18 mouse cellular contexts compared by ENCODE assay signal in the genomic region with DNA sequence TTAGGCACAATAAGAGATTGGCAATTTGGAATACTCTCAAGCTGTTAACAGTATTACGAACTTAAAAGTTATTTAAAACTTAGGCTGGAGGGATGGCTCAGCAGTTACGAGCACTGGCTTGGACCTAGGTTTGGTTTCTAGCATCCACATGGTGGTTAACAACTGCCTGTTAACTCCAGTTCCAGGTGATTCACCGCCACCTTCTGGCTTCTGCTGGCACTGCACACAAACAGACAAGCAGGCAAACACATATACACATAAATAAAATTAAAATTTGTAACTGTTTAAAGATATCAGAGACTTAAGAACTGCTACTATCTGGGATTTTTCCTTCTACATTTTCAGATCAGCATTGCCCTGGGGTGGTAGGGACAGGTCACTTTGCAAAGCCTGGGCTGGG. TPM values are rescaled to one million over a fixed set of nuclear protein-coding genes. Genes with fewer than 3 reads are reported as not detected.
DNase-seq lines count a peak whose midpoint lies in the region; ATAC-seq and TF ChIP-seq lines count a peak whose summit lies in the region.
"Had no signal": no experiment of that assay in that cellular context is flagged by ENCODE, and none has a peak within 500 bp of the region (broad histone marks: within the 10 kb centered on the region; RNA-seq: fewer than 3 reads in every experiment).

No protein-coding gene starts in this region.

- no peaks in the 10 kb centered on the region for H3K36me3 ChIP-seq in kidney, adult 2 months (ENCODE audit: control insufficient read depth, insufficient read depth, low read length)
- no peaks in the 10 kb centered on the region for H3K36me3 ChIP-seq in kidney, embryonic 14.5 days (ENCODE audit: control insufficient read depth, insufficient read depth, low read length)
- no peaks in the 10 kb centered on the region for H3K36me3 ChIP-seq in lung, embryonic 14.5 days (ENCODE audit: insufficient read depth)
- H3K36me3 ChIP-seq in E14TG2a.4 (ENCODE audit: insufficient read depth, low read length) = no peaks in the 10 kb centered on the region
- H3K36me3 ChIP-seq: G1E; liver, embryonic 15.5 days had no signal

- no peak overlapping the region for H3K27ac ChIP-seq in kidney, adult 2 months (ENCODE audit: insufficient read depth, low read depth, low read length)
- H3K27ac ChIP-seq in kidney, embryonic 14.5 days (ENCODE audit: low read depth, low read length) = no peak overlapping the region
- H3K27ac ChIP-seq in lung, embryonic 14.5 days (ENCODE audit: low read depth) = no peak overlapping the region
- H3K27ac ChIP-seq in bone marrow, adult 2 months (ENCODE audit: control insufficient read depth, insufficient read depth, low read depth, low read length, poor library complexity) = no peak overlapping the region
- H3K27ac ChIP-seq: forebrain, embryonic 13.5 days; liver, embryonic 15.5 days had no signal

- peak; percentile 26; the same call in 1 of the 2 replicates for TF ChIP-seq CTCF in kidney, adult 2 months (conservative IDR thresholded peaks at IDR 0.05; ENCODE audit: insufficient read depth, insufficient read length, low read depth, low read length)
- TF ChIP-seq CTCF in lung, embryonic 14.5 days (IDR thresholded peaks at IDR 0.05; ENCODE audit: low read depth) = peak; percentile 44; the same call in 1 of the 2 replicates
- TF ChIP-seq CTCF in E14TG2a.4 (conservative IDR thresholded peaks at IDR 0.05; ENCODE audit: low read length) = peak; percentile 52
- TF ChIP-seq CTCF in bone marrow, adult 2 months (IDR thresholded peaks at IDR 0.05; ENCODE audit: control insufficient read depth, insufficient read depth, low read length) = peak; percentile 40; the same call in 1 of the 2 replicates

- 90% methylated on average over 3 of the region's 3 CpGs for WGBS in kidney, adult 2 months
- WGBS in kidney, embryonic 14.5 days = 87% methylated on average over 3 of the region's 3 CpGs
- WGBS in lung, embryonic 14.5 days = 90% methylated on average over 3 of the region's 3 CpGs
- WGBS in bone marrow, adult 2 months = 85% methylated on average over 3 of the region's 3 CpGs

- H3K9ac ChIP-seq in kidney, embryonic 14.5 days (ENCODE audit: low read depth, low read length) = no peak overlapping the region
- no peak overlapping the region for H3K9ac ChIP-seq in lung, embryonic 14.5 days
- H3K9ac ChIP-seq: forebrain, embryonic 13.5 days; liver, embryonic 15.5 days had no signal

- H3K27me3 ChIP-seq in kidney, adult 2 months (replicated peaks; ENCODE audit: control insufficient read depth, insufficient read depth, low read length) = no peaks in the 10 kb centered on the region
- H3K27me3 ChIP-seq in kidney, embryonic 14.5 days (ENCODE audit: control insufficient read depth, insufficient read depth, low read length) = no peaks in the 10 kb centered on the region
- no peaks in the 10 kb centered on the region for H3K27me3 ChIP-seq in lung, embryonic 14.5 days (ENCODE audit: insufficient read depth, low read length)
- H3K27me3 ChIP-seq in E14TG2a.4 (ENCODE audit: insufficient read depth, low read length) = no peaks in the 10 kb centered on the region; the same call in 1 of the 2 replicates
- H3K27me3 ChIP-seq: forebrain, embryonic 13.5 days; liver, embryonic 15.5 days had no signal

- H3K4me3 ChIP-seq in kidney, adult 2 months (ENCODE audit: insufficient read depth, low read depth, low read length) = no peak overlapping the region
- H3K4me3 ChIP-seq in kidney, embryonic 14.5 days (ENCODE audit: low read length) = no peak overlapping the region
- H3K4me3 ChIP-seq in lung, embryonic 14.5 days (ENCODE audit: low read depth, low read length) = no peak overlapping the region
- H3K4me3 ChIP-seq in E14TG2a.4 (replicated peaks; ENCODE audit: low read length) = no peak overlapping the region
- no peak overlapping the region for H3K4me3 ChIP-seq in bone marrow, adult 2 months (replicated peaks; ENCODE audit: control insufficient read depth, low read depth, low read length)
- H3K4me3 ChIP-seq: forebrain, embryonic 13.5 days; liver, embryonic 15.5 days; megakaryocyte, embryonic 14.5 days had no signal

- DNase-seq in kidney, adult 2 months = no peak
- DNase-seq in lung, embryonic 14.5 days = no peak
- DNase-seq in lung, postnatal 10 days = no peak
- DNase-seq in heart, adult 11 months = no peak
- DNase-seq in right cerebral cortex, postnatal 10 days (ENCODE audit: low spot score in 2 of 2) = no peak
- DNase-seq: adrenal gland, postnatal 36 days; thymus, adult 18-20 months had no signal

- TF ChIP-seq POLR2A in kidney, adult 2 months (IDR thresholded peaks at IDR 0.05; ENCODE audit: low read depth, low read length) = no peak
- TF ChIP-seq POLR2A in bone marrow, adult 2 months (IDR thresholded peaks at IDR 0.05; ENCODE audit: borderline replicate concordance, control insufficient read depth, low read depth, low read length) = no peak

- ATAC-seq in kidney, embryonic 14.5 days (ENCODE audit: low FRiP score, low TSS enrichment) = no peak
- no peak for ATAC-seq in lung, embryonic 14.5 days (ENCODE audit: insufficient read depth)
- ATAC-seq: activated CD4-positive, CD25-positive, alpha-beta regulatory T cell, adult 4 months; forebrain, embryonic 13.5 days; inflammation-experienced regulatory T-cells, adult 6 months had no signal

- no peak overlapping the region for H3K4me2 ChIP-seq in kidney, embryonic 14.5 days (replicated peaks; ENCODE audit: low read depth, low read length)
- H3K4me2 ChIP-seq in lung, embryonic 14.5 days = no peak overlapping the region
- H3K4me2 ChIP-seq: forebrain, embryonic 13.5 days; liver, embryonic 15.5 days had no signal

- no peaks in the 10 kb centered on the region for H3K9me3 ChIP-seq in kidney, embryonic 14.5 days (ENCODE audit: control insufficient read depth, low read length)
- no peaks in the 10 kb centered on the region for H3K9me3 ChIP-seq in lung, embryonic 14.5 days (ENCODE audit: low read depth, low read length)
- H3K9me3 ChIP-seq in E14TG2a.4 (ENCODE audit: low read length) = no peaks in the 10 kb centered on the region
- H3K9me3 ChIP-seq: forebrain, embryonic 13.5 days; G1E; liver, embryonic 15.5 days had no signal

- no peaks in the 10 kb centered on the region for H3K4me1 ChIP-seq in kidney, adult 2 months (ENCODE audit: control insufficient read depth, insufficient read depth, low read length)
- no peaks in the 10 kb centered on the region for H3K4me1 ChIP-seq in kidney, embryonic 14.5 days (ENCODE audit: control insufficient read depth, insufficient read depth, low read length)
- H3K4me1 ChIP-seq in lung, embryonic 14.5 days (ENCODE audit: insufficient read depth) = peaks cover 17% of the 10 kb centered on the region
- H3K4me1 ChIP-seq in E14TG2a.4 (replicated peaks; ENCODE audit: low read depth, low read length) = peaks cover 34% of the 10 kb centered on the region
- no peaks in the 10 kb centered on the region for H3K4me1 ChIP-seq in bone marrow, adult 2 months (ENCODE audit: control insufficient read depth, insufficient read depth, low read length)
- H3K4me1 ChIP-seq: forebrain, embryonic 13.5 days; megakaryocyte, embryonic 14.5 days had no signal

RNA-seq across cellular contexts. Expression of gene Spdye4c, which starts 26.8 kb away (rescaled TPM):
- polyA plus RNA-seq in kidney, adult 2 months (2012; rRNA removed) = not detected in 2 replicates
- polyA plus RNA-seq in kidney, embryonic 14.5 days (2014; fragmentation: Nextera tagmentation; extraction: Ambion mirVana) = not detected in 2 replicates
- polyA plus RNA-seq in lung, embryonic 14.5 days (2014; fragmentation: Nextera tagmentation; extraction: Ambion mirVana) = not detected in 2 replicates
- polyA plus RNA-seq in bone marrow, adult 2 months (2011; ENCODE audit: insufficient read depth, insufficient read length, low replicate concordance, missing spikeins) = not detected in 2 replicates
- polyA plus RNA-seq: activated CD4-positive, CD25-positive, alpha-beta regulatory T cell, adult 4 months; embryonic facial prominence, embryonic 14.5 days; forebrain, embryonic 13.5 days; G1E; inflammation-experienced regulatory T-cells, adult 6 months; liver, embryonic 15.5 days; spleen, adult 2 months had no signal
